ENCODE assay signal across 15 mouse cellular contexts in the genomic region with DNA sequence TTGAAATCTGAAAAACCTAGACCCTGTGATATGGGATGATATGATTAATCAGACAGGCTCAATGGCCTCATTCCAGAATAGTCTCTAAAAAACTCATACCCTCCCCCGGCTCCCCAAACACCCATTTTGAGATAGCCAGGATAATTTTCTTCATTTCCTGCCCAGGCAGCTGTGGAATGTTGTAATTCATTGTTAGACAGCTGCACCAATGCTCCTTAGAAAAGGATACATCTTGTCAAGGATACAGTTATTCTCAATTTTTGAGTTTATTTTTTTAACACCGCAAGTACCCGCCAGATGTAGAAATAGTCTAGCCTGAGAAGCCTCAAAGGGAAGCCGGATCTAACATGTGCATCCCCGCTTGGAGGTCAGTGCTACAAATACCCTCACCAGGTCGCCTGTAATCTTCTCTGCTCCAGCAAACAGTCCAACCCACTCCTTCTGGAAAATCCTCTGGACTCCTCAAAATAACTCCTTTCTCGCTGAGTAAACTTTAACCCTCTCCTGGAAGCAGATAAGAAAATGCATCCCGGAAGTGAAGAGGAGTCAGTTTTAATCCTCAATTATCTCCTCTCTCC.
DNase-seq lines count a peak whose midpoint lies in the region; ATAC-seq lines count a peak whose summit lies in the region.
"Had no signal": no experiment of that assay in that cellular context is flagged by ENCODE, and none has a peak within 500 bp of the region (broad histone marks: within the 10 kb centered on the region; RNA-seq: fewer than 3 reads in every experiment).

No protein-coding gene starts in this region.

- H3K9me3 ChIP-seq in midbrain, embryonic 14.5 days (ENCODE audit: control insufficient read depth, low read length), result no peaks in the 10 kb centered on the region
- no peaks in the 10 kb centered on the region for H3K9me3 ChIP-seq in midbrain, embryonic 13.5 days
- no peaks in the 10 kb centered on the region for H3K9me3 ChIP-seq in kidney, embryonic 14.5 days (ENCODE audit: control insufficient read depth, low read length)
- H3K9me3 ChIP-seq: hindbrain, embryonic 15.5 days; liver, embryonic 12.5 days had no signal

- H3K27me3 ChIP-seq in midbrain, embryonic 14.5 days (ENCODE audit: control insufficient read depth, insufficient read depth, low read length), result no peaks in the 10 kb centered on the region
- H3K27me3 ChIP-seq in midbrain, embryonic 13.5 days, result 0 out of 2 replicates have a peak, but pooled peaks cover 9% of the 10 kb centered on the region
- no peaks in the 10 kb centered on the region for H3K27me3 ChIP-seq in kidney, embryonic 14.5 days (ENCODE audit: control insufficient read depth, insufficient read depth, low read length)
- H3K27me3 ChIP-seq: hindbrain, embryonic 15.5 days; liver, embryonic 12.5 days had no signal

- no peak for ATAC-seq in midbrain, embryonic 14.5 days (ENCODE audit: low FRiP score, low TSS enrichment)
- no peak for ATAC-seq in midbrain, embryonic 13.5 days
- ATAC-seq in kidney, embryonic 14.5 days (ENCODE audit: low FRiP score, low TSS enrichment), result 0 out of 2 replicates have a peak, but pooled peaks have one; percentile 39
- ATAC-seq: CD4-positive, CD25-positive, alpha-beta regulatory T cell, adult 4 months; liver, embryonic 12.5 days had no signal

- intact Hi-C loops in heart, postnatal 14 days (cut with DNase I), result loop anchor here (5.0 kb wide), 1 partner anchor 131 kb away; no protein-coding TSS in a partner anchor

- no peak overlapping the region for H3K9ac ChIP-seq in midbrain, embryonic 14.5 days (replicated peaks; ENCODE audit: low read length)
- no peak overlapping the region for H3K9ac ChIP-seq in midbrain, embryonic 13.5 days (replicated peaks)
- no peak overlapping the region for H3K9ac ChIP-seq in kidney, embryonic 14.5 days (ENCODE audit: low read depth, low read length)
- H3K9ac ChIP-seq: hindbrain, embryonic 15.5 days; liver, embryonic 12.5 days had no signal

- no peaks in the 10 kb centered on the region for H3K4me1 ChIP-seq in midbrain, embryonic 14.5 days (ENCODE audit: control insufficient read depth, insufficient read depth, low read length)
- 0 out of 2 replicates have a peak, but pooled peaks cover 7% of the 10 kb centered on the region for H3K4me1 ChIP-seq in midbrain, embryonic 13.5 days (replicated peaks)
- H3K4me1 ChIP-seq in kidney, embryonic 14.5 days (ENCODE audit: control insufficient read depth, insufficient read depth, low read length), result no peaks in the 10 kb centered on the region
- H3K4me1 ChIP-seq: hindbrain, embryonic 15.5 days; liver, embryonic 12.5 days had no signal

- 34% methylated on average over 8 of the region's 8 CpGs for WGBS in midbrain, embryonic 14.5 days
- WGBS in midbrain, embryonic 13.5 days, result 32% methylated on average over 8 of the region's 8 CpGs
- 43% methylated on average over 8 of the region's 8 CpGs for WGBS in kidney, embryonic 14.5 days

- DNase-seq in heart, adult 8-10 months (ENCODE audit: low spot score), result peak; percentile 19
- no peak for DNase-seq in heart, postnatal 14 days
- DNase-seq in midbrain, embryonic 14.5 days, result peak; percentile 15
- no peak for DNase-seq in liver
- no peak for DNase-seq in urinary bladder, postnatal 36 days (ENCODE audit: low spot score in 2 of 2)
- DNase-seq in urinary bladder, adult 2 months (ENCODE audit: low spot score), result no peak
- DNase-seq: cerebellum, adult 11-12 months; right cerebral cortex, postnatal 25 days; thymus, adult 2 months had no signal

- H3K36me3 ChIP-seq in midbrain, embryonic 14.5 days (ENCODE audit: control insufficient read depth, insufficient read depth, low read length), result no peaks in the 10 kb centered on the region
- H3K36me3 ChIP-seq in midbrain, embryonic 13.5 days, result no peaks in the 10 kb centered on the region
- H3K36me3 ChIP-seq in kidney, embryonic 14.5 days (ENCODE audit: control insufficient read depth, insufficient read depth, low read length), result no peaks in the 10 kb centered on the region
- H3K36me3 ChIP-seq: hindbrain, embryonic 15.5 days; liver, embryonic 12.5 days had no signal

- H3K4me3 ChIP-seq in midbrain, embryonic 14.5 days (replicated peaks; ENCODE audit: low read depth, low read length), result no peak overlapping the region
- no peak overlapping the region for H3K4me3 ChIP-seq in midbrain, embryonic 13.5 days (replicated peaks)
- H3K4me3 ChIP-seq in kidney, embryonic 14.5 days (ENCODE audit: low read length), result no peak overlapping the region
- H3K4me3 ChIP-seq: hindbrain, embryonic 15.5 days; liver, embryonic 12.5 days had no signal

- no peak overlapping the region for H3K4me2 ChIP-seq in midbrain, embryonic 14.5 days (ENCODE audit: low read length)
- no peak overlapping the region for H3K4me2 ChIP-seq in midbrain, embryonic 13.5 days (replicated peaks)
- H3K4me2 ChIP-seq in kidney, embryonic 14.5 days (replicated peaks; ENCODE audit: low read depth, low read length), result no peak overlapping the region
- H3K4me2 ChIP-seq: hindbrain, embryonic 15.5 days; liver, embryonic 12.5 days; midbrain, embryonic 11.5 days had no signal

- H3K27ac ChIP-seq in midbrain, embryonic 14.5 days (replicated peaks; ENCODE audit: low read depth, low read length), result no peak overlapping the region
- no peak overlapping the region for H3K27ac ChIP-seq in midbrain, embryonic 13.5 days
- H3K27ac ChIP-seq in kidney, embryonic 14.5 days (ENCODE audit: low read depth, low read length), result no peak overlapping the region; the same call in 1 of the 2 replicates
- H3K27ac ChIP-seq: hindbrain, embryonic 15.5 days; liver, embryonic 12.5 days had no signal

Comparison
In these comparisons a context has a peak if more than half of its experiments do, and no peak if none do; other contexts are left out.
1. DNase-seq: peak in heart, adult 8-10 months (single experiment) and midbrain, embryonic 14.5 days (single experiment); none in heart, postnatal 14 days (0 of 2), liver (single experiment), urinary bladder, postnatal 36 days (0 of 2) and urinary bladder, adult 2 months (single experiment).